Mouse (Mus musculus): ENCODE data around the gene Lypd6. TPM values are rescaled to one million over a fixed set of nuclear protein-coding genes. Genes with fewer than 3 reads are reported as not detected.

Lypd6 gene
- polyA plus RNA-seq, 1 experiment from 2014 or later: 0.65 TPM

DNA sequence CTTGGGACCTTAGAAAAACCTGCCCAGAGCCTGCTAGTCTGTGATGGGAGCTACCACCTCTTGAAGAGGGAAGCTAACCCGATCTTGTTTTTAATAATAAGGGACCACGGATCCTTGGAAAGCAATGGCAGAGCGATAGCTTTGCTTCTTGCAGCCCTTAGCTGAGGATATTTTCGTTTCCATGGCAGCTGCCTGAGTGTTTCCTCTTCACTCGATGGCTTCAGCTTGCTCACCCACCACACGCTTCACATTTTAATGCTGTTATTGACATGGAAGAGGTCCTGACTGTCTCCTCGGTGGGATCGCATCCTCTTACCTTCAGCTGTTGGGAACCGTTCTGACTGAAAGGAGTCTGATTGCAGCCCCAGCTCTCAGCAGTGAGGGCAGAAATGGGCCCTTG is 54.6 kb downstream of the Lypd6 start:
- no peaks in the 10 kb centered on the region for H3K36me3 ChIP-seq (ENCODE audit: control insufficient read depth, insufficient read depth)
- no peak overlapping the region for H3K9ac ChIP-seq (ENCODE audit: low read depth, low read length)
- H3K4me2 ChIP-seq (ENCODE audit: low read depth, low read length): no peak overlapping the region
- WGBS (ENCODE audit: insufficient replicate concordance): 63% methylated on average over 9 of the region's 9 CpGs
- no peak overlapping the region for H3K4me3 ChIP-seq (ENCODE audit: low read depth, low read length)
- no peaks in the 10 kb centered on the region for H3K27me3 ChIP-seq (ENCODE audit: control insufficient read depth, insufficient read depth, low read depth, low read length)
- no peaks in the 10 kb centered on the region for H3K9me3 ChIP-seq (replicated peaks; ENCODE audit: control insufficient read depth, low read length)
- ATAC-seq (ENCODE audit: low read depth): no peak
- no peaks in the 10 kb centered on the region for H3K4me1 ChIP-seq (ENCODE audit: control insufficient read depth, low read depth, low read length)
- H3K27ac ChIP-seq (ENCODE audit: low read length): no peak overlapping the region

DNA sequence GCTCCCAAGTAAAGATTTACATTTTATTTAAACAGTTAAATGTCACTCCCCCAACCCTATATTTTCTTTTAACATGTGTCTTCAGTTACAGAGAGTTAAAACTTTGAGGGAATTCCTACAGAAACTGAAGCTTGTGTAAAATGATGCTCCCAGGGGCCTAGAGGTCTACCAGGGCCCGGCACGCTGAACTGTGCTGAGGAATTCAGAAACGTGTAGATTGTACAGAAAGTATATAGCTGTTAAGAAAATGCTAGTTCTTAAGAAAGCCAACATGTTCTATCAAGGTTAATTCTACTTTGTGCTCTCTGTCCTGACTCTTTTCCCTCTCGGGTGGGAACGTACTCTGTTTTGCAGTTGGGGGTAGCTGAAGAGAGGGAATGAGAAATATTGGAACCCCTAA is 57.1 kb downstream of the Lypd6 start:
- no peak for ATAC-seq (ENCODE audit: low read depth)
- Histone ChIP-seq H3K9me3 (replicated peaks; ENCODE audit: control insufficient read depth, low read length) (no peaks in the 10 kb centered on the region), H3K4me1 (ENCODE audit: control insufficient read depth, low read depth, low read length) (no peaks in the 10 kb centered on the region), H3K36me3 (ENCODE audit: control insufficient read depth, insufficient read depth) (no peaks in the 10 kb centered on the region), H3K4me2 (ENCODE audit: low read depth, low read length) (no peak overlapping the region), H3K9ac (ENCODE audit: low read depth, low read length) (no peak overlapping the region), H3K27ac (ENCODE audit: low read length) (no peak overlapping the region), H3K4me3 (ENCODE audit: low read depth, low read length) (no peak overlapping the region), H3K27me3 (ENCODE audit: control insufficient read depth, insufficient read depth, low read depth, low read length) (no peaks in the 10 kb centered on the region)
- 70% methylated on average over 5 of the region's 5 CpGs for WGBS (ENCODE audit: insufficient replicate concordance)

DNA sequence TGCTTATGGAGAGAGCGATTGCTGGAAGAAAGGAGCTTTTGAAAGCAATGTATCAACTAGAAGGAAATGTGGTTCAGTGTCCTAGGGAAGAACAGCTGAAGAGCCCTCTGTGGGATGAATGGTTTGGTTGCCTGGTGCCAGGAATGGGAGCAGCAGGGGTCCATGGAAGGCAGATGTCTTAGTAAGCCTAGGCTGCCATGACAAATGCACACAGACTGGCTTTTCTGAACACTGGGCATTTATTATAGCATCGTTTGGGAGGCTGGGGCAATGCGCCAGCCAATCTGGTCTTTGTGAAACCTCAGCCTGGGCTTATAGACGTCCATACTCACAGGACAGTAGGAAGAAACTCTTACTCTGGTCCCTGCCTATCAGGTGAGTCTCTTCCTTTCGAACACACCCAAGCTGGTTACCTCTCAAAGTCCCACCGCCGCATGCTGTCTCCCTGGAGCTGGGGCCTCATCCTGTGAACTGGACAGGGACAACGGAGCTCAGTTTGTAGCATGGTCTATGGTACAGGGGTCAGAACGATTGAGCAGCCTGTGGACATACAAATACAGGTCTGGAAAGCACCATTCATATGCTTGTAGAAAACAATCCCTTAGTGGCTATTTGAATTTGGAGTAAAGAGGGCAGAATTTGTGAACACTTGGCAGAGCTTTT is 61.4 kb downstream of the Lypd6 start:
- no peak overlapping the region for H3K4me3 ChIP-seq (ENCODE audit: low read depth, low read length)
- H3K9me3 ChIP-seq (replicated peaks; ENCODE audit: control insufficient read depth, low read length): no peaks in the 10 kb centered on the region
- H3K4me1 ChIP-seq (ENCODE audit: control insufficient read depth, low read depth, low read length): no peaks in the 10 kb centered on the region
- H3K9ac ChIP-seq (ENCODE audit: low read depth, low read length): no peak overlapping the region
- no peak for ATAC-seq (ENCODE audit: low read depth)
- no peak overlapping the region for H3K27ac ChIP-seq (ENCODE audit: low read length)
- H3K36me3 ChIP-seq (ENCODE audit: control insufficient read depth, insufficient read depth): no peaks in the 10 kb centered on the region
- WGBS (ENCODE audit: insufficient replicate concordance): 65% methylated on average over 9 of the region's 9 CpGs
- no peaks in the 10 kb centered on the region for H3K27me3 ChIP-seq (ENCODE audit: control insufficient read depth, insufficient read depth, low read depth, low read length)
- H3K4me2 ChIP-seq (ENCODE audit: low read depth, low read length): no peak overlapping the region

DNA sequence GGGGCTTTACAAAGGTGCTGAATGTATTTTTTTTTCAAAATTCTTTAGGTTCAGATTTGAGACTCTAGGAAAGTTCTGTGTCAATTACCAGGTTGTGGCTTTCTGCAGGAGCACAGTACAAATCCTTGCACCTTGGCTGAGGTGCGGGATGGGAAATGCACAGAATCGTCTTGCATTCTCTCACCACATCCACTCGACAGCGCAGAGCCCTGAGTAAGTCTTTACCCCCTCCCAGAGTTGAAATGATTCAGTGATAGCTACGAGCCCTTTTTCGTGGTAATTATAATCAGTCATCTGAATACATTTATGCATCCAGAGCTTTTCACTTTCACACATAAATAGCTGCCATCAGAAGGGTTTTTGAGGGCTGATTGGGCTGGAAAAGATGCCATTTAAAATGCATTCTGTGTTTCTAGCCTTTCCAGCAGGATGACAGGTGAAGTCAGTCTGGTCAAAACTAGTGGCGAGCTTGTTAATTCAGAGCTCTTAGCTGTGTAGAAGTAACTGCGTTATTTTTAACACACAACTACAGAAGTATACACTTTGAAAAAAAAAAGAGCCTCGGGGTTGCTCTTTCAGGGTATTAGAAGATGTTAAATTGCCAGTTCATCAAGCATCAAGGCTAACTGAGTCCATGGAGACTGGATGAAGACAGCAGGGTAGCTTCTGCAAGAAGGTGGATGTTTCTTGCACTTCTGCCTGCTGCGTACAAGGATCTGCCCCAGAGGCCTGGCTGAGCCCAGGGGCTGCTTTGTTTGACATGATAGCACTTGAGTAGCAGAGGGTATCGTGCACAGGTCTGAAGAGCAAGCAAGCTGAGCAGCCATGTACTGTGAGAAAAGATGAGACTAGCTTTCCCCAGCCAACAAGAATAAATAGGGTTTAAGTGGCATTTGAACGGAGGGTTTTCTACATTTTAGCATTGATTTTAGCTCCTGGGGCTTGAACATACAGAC is 62.4 kb downstream of the Lypd6 start:
- Histone ChIP-seq H3K4me2 (ENCODE audit: low read depth, low read length) (no peak overlapping the region), H3K9ac (ENCODE audit: low read depth, low read length) (no peak overlapping the region), H3K4me1 (ENCODE audit: control insufficient read depth, low read depth, low read length) (no peaks in the 10 kb centered on the region), H3K27me3 (ENCODE audit: control insufficient read depth, insufficient read depth, low read depth, low read length) (no peaks in the 10 kb centered on the region), H3K27ac (ENCODE audit: low read length) (no peak overlapping the region), H3K4me3 (ENCODE audit: low read depth, low read length) (no peak overlapping the region), H3K9me3 (replicated peaks; ENCODE audit: control insufficient read depth, low read length) (no peaks in the 10 kb centered on the region), H3K36me3 (ENCODE audit: control insufficient read depth, insufficient read depth) (no peaks in the 10 kb centered on the region)
- no peak for ATAC-seq (ENCODE audit: low read depth)
- 65% methylated on average over 12 of the region's 12 CpGs for WGBS (ENCODE audit: insufficient replicate concordance)

DNA sequence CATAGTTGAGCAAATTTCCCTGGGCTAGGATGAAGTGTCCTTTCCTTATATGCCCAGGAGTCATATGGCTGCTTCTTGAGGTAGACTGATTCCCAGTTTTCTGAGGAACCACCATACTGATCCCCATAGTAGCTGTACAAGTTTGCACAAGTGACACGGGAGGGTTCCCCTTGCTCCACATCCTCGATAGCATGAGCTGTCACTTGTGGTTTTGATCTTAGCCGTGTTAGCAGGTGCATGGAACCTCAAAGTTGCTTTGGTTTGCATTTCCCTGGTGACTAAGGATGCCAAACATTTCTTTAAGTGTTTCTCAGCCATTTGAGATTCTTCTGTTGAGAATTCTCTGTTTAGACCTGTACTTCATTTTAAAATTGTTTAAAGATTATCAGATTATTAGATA is 64.4 kb downstream of the Lypd6 start:
- Histone ChIP-seq H3K9ac (ENCODE audit: low read depth, low read length) (no peak overlapping the region), H3K4me1 (ENCODE audit: control insufficient read depth, low read depth, low read length) (no peaks in the 10 kb centered on the region), H3K27me3 (ENCODE audit: control insufficient read depth, insufficient read depth, low read depth, low read length) (no peaks in the 10 kb centered on the region), H3K27ac (ENCODE audit: low read length) (no peak overlapping the region), H3K4me3 (ENCODE audit: low read depth, low read length) (no peak overlapping the region), H3K9me3 (replicated peaks; ENCODE audit: control insufficient read depth, low read length) (no peaks in the 10 kb centered on the region), H3K4me2 (ENCODE audit: low read depth, low read length) (no peak overlapping the region), H3K36me3 (ENCODE audit: control insufficient read depth, insufficient read depth) (no peaks in the 10 kb centered on the region)
- ATAC-seq (ENCODE audit: low read depth): no peak
- WGBS (ENCODE audit: insufficient replicate concordance): 21% methylated on average over 3 of the region's 3 CpGs

DNA sequence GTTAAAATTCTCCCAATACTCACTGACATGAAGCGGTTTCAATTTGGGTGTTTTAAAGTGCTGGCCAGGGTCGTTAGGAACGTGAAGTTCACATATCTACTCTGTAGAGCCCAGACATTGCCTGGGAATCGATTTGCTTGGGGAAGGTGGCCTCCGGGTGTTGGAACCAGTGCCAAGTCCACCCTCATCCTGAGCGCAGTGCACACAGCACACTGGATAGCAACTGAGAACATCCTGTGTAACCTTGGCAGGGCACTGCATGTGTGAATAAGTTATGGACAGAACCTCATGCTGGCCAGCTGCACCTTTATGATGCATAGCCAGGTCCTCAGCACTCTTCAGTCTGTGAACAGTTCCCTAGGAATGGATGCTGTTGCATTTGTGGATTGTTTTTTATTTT is 77.4 kb downstream of the Lypd6 start:
- no peak overlapping the region for H3K9ac ChIP-seq (ENCODE audit: low read depth, low read length)
- H3K4me1 ChIP-seq (ENCODE audit: control insufficient read depth, low read depth, low read length): no peaks in the 10 kb centered on the region
- no peak overlapping the region for H3K27ac ChIP-seq (ENCODE audit: low read length)
- WGBS (ENCODE audit: insufficient replicate concordance): 57% methylated on average over 6 of the region's 6 CpGs
- no peak for ATAC-seq (ENCODE audit: low read depth)
- H3K4me2 ChIP-seq (ENCODE audit: low read depth, low read length): no peak overlapping the region
- H3K27me3 ChIP-seq (ENCODE audit: control insufficient read depth, insufficient read depth, low read depth, low read length): no peaks in the 10 kb centered on the region
- no peaks in the 10 kb centered on the region for H3K9me3 ChIP-seq (replicated peaks; ENCODE audit: control insufficient read depth, low read length)
- H3K36me3 ChIP-seq (ENCODE audit: control insufficient read depth, insufficient read depth): no peaks in the 10 kb centered on the region
- H3K4me3 ChIP-seq (ENCODE audit: low read depth, low read length): no peak overlapping the region

DNA sequence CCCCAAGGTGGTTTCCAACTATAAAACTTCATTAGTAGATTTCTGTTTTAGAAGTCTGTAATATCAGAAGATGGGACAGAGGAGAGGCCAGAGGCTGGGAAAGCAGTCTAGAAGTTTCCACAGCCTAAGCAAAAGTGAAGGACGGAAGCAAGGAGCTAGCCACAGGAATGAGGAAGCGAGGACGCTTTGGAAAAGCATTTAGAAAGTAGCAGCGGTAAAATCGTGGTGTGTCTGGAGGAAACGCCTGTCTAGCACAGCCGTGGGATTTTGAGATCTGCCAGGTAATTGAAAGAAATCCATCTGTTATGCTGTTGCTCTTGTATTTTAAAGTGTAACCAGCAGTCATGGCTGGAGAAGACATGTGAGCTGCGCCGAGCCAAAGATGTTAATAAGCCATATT is 81.1 kb downstream of the Lypd6 start:
- Histone ChIP-seq H3K4me1 (ENCODE audit: control insufficient read depth, low read depth, low read length) (no peaks in the 10 kb centered on the region), H3K9ac (ENCODE audit: low read depth, low read length) (no peak overlapping the region), H3K4me3 (ENCODE audit: low read depth, low read length) (no peak overlapping the region), H3K36me3 (ENCODE audit: control insufficient read depth, insufficient read depth) (no peaks in the 10 kb centered on the region), H3K9me3 (replicated peaks; ENCODE audit: control insufficient read depth, low read length) (no peaks in the 10 kb centered on the region), H3K27me3 (ENCODE audit: control insufficient read depth, insufficient read depth, low read depth, low read length) (no peaks in the 10 kb centered on the region), H3K27ac (ENCODE audit: low read length) (no peak overlapping the region), H3K4me2 (ENCODE audit: low read depth, low read length) (no peak overlapping the region)
- 29% methylated on average over 9 of the region's 9 CpGs for WGBS (ENCODE audit: insufficient replicate concordance)
- no peak for ATAC-seq (ENCODE audit: low read depth)

DNA sequence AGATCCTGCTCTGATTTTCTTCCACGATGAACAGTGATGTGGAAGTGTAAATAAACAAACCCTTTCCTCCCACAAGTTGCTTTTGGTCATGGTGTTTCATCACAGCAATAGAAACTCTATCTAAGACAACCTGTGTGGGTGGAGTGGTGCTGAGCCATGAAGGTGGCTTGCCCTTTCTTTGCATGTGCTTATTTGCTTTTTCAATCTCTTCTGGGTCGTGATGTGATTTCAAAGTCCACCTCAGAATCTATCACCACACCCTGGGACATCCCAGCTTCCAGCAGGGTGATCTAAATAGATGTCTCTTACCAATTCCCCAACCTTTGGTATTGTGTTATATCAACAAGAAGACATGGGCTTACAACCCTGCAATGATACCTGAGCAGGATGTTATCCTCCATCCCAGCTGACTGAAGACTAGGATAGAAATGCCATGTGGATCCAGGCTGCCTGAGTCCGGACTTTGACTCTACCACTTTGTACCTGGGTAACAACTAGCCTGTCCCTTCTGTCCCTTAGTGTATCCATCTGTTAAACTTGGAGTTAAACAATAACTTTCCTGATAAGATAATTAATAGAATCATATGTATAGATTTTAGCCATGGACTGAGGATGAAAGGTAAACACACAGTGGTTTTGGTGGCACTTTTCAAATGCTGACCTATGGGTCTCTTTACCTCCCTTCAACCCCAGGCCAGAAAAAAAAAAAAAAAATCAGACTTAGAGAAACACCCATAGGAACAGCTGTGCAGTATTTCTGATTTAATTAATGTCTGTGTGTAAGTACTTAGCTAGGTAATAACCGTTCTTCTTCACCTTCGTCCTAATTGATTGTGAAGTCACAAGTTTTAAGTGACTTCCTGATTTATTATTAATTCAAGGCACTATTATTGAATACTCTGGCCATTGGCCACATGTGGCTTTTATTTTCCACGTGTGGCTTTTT is 83.3 kb downstream of the Lypd6 start:
- Histone ChIP-seq H3K4me1 (ENCODE audit: control insufficient read depth, low read depth, low read length) (no peaks in the 10 kb centered on the region), H3K4me2 (ENCODE audit: low read depth, low read length) (no peak overlapping the region), H3K9me3 (replicated peaks; ENCODE audit: control insufficient read depth, low read length) (no peaks in the 10 kb centered on the region), H3K27me3 (ENCODE audit: control insufficient read depth, insufficient read depth, low read depth, low read length) (no peaks in the 10 kb centered on the region), H3K36me3 (ENCODE audit: control insufficient read depth, insufficient read depth) (no peaks in the 10 kb centered on the region), H3K4me3 (ENCODE audit: low read depth, low read length) (no peak overlapping the region), H3K27ac (ENCODE audit: low read length) (no peak overlapping the region), H3K9ac (ENCODE audit: low read depth, low read length) (no peak overlapping the region)
- WGBS (ENCODE audit: insufficient replicate concordance): 44% methylated on average over 6 of the region's 6 CpGs
- no peak for ATAC-seq (ENCODE audit: low read depth)
